Mouse (Mus musculus): ENCODE measurements around the gene Slc7a4.

DNA sequence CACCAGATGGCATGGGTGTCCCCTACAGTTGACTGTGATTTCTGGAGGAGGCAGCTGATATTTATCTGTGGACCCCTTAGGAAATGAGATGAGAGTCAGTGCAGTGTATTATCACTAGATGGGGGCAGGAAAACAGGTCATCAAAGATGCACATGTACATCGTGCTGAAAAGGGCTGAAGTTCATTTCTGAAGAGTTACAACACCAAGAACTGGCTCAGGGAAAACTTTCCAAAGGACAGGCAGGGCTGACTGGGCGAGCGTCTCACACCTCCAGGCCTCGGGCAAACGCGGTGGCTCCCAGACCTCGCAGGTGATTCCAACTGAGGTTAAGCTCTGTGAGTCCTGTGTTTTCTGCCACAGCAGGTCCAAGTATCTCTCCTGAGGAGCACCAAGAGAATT is 30.2 kb downstream of the Slc7a4 start:
- TF ChIP-seq CTCF (IDR thresholded peaks at IDR 0.05; ENCODE audit: borderline replicate concordance, insufficient read depth, low read depth, low read length) (no peak), POLR2A (IDR thresholded peaks at IDR 0.05; ENCODE audit: borderline replicate concordance, insufficient read depth, low read length) (no peak)
